Mouse (Mus musculus) left cerebral cortex, adult 11 months (tissue): ENCODE data around the gene Pilrb1.
"Not testable (repeated sequence)": the region's sequence is repeated elsewhere in the genome, so short reads cannot be mapped to it uniquely, and the experiment has no call there.

Experiments
- DNase-seq: peaks from one replicate; pipeline ENCODE4 v3.0.0; 2022; ENCODE audit warnings: low spot score

The Pilrb1 gene

DNA sequence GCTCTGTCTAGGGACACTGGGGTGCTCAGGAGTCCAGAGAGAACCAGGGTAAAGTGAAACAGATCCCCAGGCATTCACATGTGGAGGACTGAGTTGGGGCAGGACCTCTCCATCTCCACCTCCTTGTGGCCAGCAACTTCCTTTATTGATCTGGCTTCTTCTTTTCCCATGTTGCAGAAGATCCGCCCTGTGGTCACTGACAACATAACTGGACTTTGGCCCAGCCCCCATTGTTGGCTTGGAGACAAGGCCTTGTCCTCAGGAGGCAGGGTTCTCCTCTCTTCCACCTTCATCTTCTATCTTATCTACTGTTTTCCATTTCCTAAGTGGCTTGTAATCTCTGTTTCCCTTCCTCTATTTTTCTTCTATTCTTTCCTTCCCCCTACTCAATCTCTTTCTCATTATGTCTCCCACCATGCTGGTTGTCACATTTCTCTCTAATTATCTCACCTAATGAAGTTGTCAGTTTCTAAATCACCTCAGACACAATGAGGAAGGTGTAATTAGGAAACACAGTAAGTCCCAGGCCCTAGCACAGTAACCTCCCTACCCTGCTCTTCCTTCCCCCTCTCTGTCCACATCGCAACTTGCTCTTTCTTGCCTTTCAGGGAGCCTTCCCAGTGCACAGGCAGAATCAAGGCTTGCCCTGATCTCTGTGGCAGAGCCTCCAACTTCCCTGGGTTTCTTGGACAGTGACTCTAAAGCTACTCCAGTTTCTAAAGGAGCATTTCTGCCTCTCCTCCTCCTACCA, at the start of gene Pilrb1:
TSS of gene Pilrb1 (minus strand) at position 147 of the 751 bp plus-strand sequence.
- not testable (repeated sequence) for DNase-seq

GRCm38 (mm10) chr5:137897812-137898211, 39.9 kb upstream of the Pilrb1 start:
- no peak for DNase-seq

GRCm38 (mm10) chr5:137892954-137893353, 35.0 kb upstream of the Pilrb1 start:
- DNase-seq = no peak

- DNase-seq = no peak
These were observed 29.8 kb upstream of the Pilrb1 start for GRCm38 (mm10) chr5:137887666-137888065.

DNA sequence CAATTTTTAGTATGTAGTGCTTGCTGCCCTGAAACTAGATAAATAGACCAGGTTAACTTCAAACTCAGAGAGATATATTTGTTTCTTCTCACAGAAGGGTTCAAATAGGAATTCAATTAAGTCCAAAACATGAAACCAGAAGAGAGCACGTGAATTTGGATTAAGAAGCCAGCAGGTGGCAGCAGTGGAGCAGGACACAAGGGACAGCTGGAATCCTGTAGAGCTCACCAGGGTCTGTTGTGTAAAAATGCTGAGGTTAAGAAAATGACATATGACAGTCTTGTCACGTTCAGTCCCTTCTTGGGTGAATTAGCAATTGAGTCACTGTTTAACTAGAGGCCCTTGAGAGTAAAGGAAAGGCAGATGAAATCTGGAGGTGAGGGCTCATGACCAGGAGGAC, 28.0 kb upstream of the Pilrb1 start:
- DNase-seq = peak; percentile 15

DNA sequence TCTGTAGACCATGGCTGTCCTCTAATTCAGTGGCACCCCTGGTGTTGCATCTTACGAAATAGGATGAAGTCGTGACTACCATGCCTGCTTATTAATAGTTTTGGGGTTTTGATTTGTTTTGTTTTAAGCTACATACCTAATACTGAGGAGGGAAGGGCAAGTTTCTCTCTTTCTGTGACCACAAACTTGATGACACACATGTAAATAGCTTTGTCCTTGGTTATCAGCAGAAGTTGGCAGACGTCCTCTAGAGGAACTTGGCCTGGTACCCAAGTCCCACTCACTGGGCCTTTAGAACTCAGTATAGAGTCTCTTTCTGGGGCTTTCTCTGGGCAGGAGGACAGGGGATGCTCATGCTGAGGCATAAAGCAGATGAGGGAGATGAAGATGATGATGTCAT, 25.4 kb upstream of the Pilrb1 start:
- DNase-seq = no peak

GRCm38 (mm10) chr5:137882922-137883321, 25.0 kb upstream of the Pilrb1 start:
- no peak for DNase-seq

- DNase-seq = no peak
These were observed 20.0 kb upstream of the Pilrb1 start for GRCm38 (mm10) chr5:137877860-137878259.

- DNase-seq = no peak
These were observed 17.1 kb upstream of the Pilrb1 start for GRCm38 (mm10) chr5:137875054-137875453.

GRCm38 (mm10) chr5:137872381-137872702, 14.4 kb upstream of the Pilrb1 start:
- DNase-seq = not testable (repeated sequence)

DNA sequence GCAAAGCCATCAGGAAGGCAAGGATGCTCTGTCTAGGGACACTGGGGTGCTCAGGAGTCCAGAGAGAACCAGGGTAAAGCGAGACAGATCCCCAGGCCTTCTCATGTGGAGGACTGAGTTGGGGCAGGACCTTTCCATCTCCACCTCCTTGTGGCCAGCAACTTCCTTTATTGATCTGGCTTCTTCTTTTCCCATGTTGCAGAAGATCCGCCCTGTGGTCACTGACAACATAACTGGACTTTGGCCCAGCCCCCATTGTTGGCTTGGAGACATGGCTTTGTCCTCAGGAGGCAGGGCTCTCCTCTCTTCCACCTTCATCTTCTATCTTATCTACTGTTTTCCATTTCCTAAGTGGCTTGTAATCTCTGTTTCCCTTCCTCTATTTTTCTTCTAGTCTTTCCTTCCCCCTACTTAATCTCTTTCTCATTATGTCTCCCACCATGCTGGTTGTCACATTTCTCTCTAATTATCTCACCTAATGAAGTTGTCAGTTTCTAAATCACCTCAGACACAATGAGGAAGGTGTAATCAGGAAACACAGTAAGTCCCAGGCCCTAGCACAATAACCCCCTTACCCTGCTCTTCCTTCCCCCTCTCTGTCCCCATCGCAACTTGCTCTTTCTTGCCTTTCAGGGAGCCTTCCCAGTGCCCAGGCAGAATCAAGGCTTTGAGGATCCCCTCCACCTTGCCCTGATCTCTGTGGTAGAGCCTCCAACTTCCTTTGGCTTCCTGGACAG, 13.9 kb upstream of the Pilrb1 start, which contains the start of gene Pilrb2:
TSS of gene Pilrb2 (minus strand) at position 172 of the 737 bp plus-strand sequence.
- not testable (repeated sequence) for DNase-seq

DNA sequence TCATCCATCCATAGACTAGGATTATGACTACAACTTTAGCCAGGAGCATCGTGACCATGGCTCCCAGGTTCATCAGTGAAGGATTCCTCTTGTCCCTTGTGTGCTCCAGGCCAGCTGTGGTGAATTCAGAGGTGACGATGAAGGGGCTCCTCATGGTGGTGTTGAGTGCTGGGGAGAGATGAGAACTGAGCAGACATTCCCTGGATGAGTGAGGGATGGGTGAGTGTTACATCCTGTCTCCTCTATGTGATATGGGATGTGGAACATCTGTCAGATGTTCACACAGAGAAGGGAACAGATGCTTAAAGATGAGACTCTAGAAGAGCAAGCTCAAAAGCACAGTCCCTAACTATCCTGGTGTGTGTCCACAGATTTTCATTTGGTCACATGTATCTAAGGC, 10.7 kb upstream of the Pilrb1 start:
- DNase-seq = not testable (repeated sequence)

DNA sequence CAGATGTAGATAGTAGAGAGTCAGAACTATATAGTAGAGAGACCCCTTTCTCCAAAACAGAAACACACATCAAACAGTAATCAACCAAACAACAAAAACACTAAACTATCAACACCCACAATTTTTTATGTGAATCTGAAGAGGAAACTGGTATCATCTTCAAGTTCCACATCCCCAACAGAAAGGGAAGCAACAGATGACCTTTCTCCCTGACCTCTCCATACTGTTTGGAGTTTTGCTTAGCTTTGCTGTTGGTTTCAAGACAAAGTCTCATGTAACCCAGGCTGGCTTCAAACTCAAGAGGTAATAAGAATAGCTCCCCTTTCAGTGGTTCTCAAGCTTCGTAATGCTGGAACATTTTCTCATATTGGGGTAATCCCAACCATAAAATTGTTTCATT, 6.1 kb upstream of the Pilrb1 start:
- DNase-seq = not testable (repeated sequence)

DNA sequence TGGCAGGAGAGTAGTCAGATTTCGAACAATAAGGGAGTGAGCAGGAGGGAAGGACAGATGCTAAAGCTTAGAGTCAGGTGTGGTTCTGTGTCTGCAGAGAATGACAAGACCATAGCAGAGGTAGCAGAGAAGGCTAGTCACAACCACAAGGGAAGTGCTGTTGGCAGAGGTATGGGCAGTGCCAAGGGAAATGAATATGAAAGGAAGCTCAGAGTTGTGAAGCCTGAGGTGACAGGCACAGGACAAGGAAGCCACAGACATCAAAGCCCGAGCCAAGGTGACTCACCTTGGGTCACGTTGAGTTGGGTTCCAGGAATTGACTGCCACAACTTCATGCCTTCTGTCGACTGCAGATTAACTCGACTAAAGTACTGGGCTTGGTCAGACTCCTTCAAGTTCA, 1.0 kb downstream of the Pilrb1 start:
- not testable (repeated sequence) for DNase-seq

- not testable (repeated sequence) for DNase-seq
These were observed 3.0 kb downstream of the Pilrb1 start for GRCm38 (mm10) chr5:137854907-137855306.

- DNase-seq = not testable (repeated sequence)
These were observed 7.6 kb downstream of the Pilrb1 start for GRCm38 (mm10) chr5:137850313-137850712.

- not testable (repeated sequence) for DNase-seq
These were observed 20.8 kb downstream of the Pilrb1 start for GRCm38 (mm10) chr5:137837110-137837509.

GRCm38 (mm10) chr5:137836611-137837010, 21.3 kb downstream of the Pilrb1 start:
- no peak for DNase-seq

GRCm38 (mm10) chr5:137835966-137836520, 21.9 kb downstream of the Pilrb1 start, which contains the start of gene Pilra:
Gene Pilra (minus strand): TSS chr5:137836281.
- not testable (repeated sequence) for DNase-seq

- no peak for DNase-seq
These were observed 24.4 kb downstream of the Pilrb1 start for GRCm38 (mm10) chr5:137833500-137833899.

GRCm38 (mm10) chr5:137831506-137831905, 26.4 kb downstream of the Pilrb1 start:
- DNase-seq = no peak

GRCm38 (mm10) chr5:137831106-137831505, 26.8 kb downstream of the Pilrb1 start:
- no peak for DNase-seq

- DNase-seq = no peak
These were observed 27.7 kb downstream of the Pilrb1 start for GRCm38 (mm10) chr5:137830238-137830637.
